Mouse (Mus musculus): ENCODE measurements at regions not wholly inside any gene's neighbourhood (a gene's known extent, or its start where the extent isn't known, plus 50 kb on each side); places are given as distances from the start of the nearest gene placed in this dataset.

DNA sequence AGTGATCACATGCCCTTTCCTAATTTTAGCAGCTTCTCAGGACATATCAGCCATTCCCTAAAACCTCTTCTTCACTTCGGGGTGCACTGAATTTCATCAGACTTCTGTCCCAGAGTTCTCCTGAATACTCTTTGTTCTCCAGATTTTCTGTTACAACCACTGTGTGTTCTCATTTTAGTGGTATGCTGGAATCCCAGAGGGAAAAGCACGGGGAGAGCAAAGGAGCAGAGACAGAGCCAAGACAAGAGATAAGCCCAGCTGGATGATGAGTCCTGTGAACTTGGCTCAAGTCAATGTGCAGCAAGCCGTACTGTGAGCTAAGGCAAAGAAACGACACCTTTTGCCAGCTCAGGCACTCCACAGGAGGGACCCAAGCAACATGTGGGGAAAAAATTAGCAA, 416.3 kb upstream of the Intu start:
- Histone ChIP-seq H3ac (ENCODE audit: control insufficient read depth, insufficient read length, low read depth) (no peak overlapping the region), H3K36me3 (ENCODE audit: control insufficient read depth, insufficient read depth) (no peaks in the 10 kb centered on the region), H3K4me3 (ENCODE audit: insufficient read depth, poor library complexity, severe bottlenecking) (no peak overlapping the region), H3K79me2 (ENCODE audit: control insufficient read depth, insufficient read depth) (no peaks in the 10 kb centered on the region), H3K79me3 (ENCODE audit: low read depth) (no peaks in the 10 kb centered on the region), H3K27me3 (ENCODE audit: control insufficient read depth, insufficient read depth, insufficient read length) (no peaks in the 10 kb centered on the region)
- TF ChIP-seq MAX (IDR thresholded peaks at IDR 0.05) (no peak), CEBPB (IDR thresholded peaks at IDR 0.05; ENCODE audit: low read depth) (no peak), FOSL1 (IDR thresholded peaks at IDR 0.05; ENCODE audit: insufficient read depth, low read length, poor library complexity, severe bottlenecking) (no peak), CTCF (IDR thresholded peaks at IDR 0.05; ENCODE audit: control insufficient read depth, insufficient read depth, insufficient read length) (no peak), USF1 (IDR thresholded peaks at IDR 0.05; ENCODE audit: low read depth) (no peak), MYOD1 (IDR thresholded peaks at IDR 0.05; ENCODE audit: control insufficient read depth, insufficient read length, low read depth) (no peak), MYOG (IDR thresholded peaks at IDR 0.05; ENCODE audit: control insufficient read depth, extremely low read depth, insufficient read length) (no peak)

DNA sequence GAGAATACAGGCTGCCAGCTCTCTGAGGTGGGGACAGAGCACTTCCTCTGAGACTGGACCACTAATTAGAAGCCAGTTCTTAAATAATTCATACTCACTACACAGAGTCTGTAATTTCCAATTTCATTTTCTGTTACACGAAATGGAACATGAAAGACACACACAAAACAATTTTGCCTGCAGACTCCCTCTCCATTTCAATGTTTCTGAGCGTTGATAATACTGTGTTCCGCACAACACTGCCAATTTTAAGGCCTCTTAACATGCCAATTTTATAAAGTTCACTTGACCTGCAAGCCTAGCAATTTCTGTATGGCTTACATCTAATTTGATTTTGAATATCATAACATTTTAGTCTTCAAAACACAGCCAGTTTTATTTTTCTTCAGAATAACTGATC, 412.5 kb upstream of the Intu start:
- H3K79me3 ChIP-seq (ENCODE audit: low read depth): no peaks in the 10 kb centered on the region
- TF ChIP-seq MAX (IDR thresholded peaks at IDR 0.05) (no peak), FOSL1 (IDR thresholded peaks at IDR 0.05; ENCODE audit: insufficient read depth, low read length, poor library complexity, severe bottlenecking) (no peak), MYOG (IDR thresholded peaks at IDR 0.05; ENCODE audit: control insufficient read depth, extremely low read depth, insufficient read length) (no peak), MYOD1 (IDR thresholded peaks at IDR 0.05; ENCODE audit: control insufficient read depth, insufficient read length, low read depth) (no peak), CTCF (IDR thresholded peaks at IDR 0.05; ENCODE audit: control insufficient read depth, insufficient read depth, insufficient read length) (no peak), CEBPB (IDR thresholded peaks at IDR 0.05; ENCODE audit: low read depth) (no peak), USF1 (IDR thresholded peaks at IDR 0.05; ENCODE audit: low read depth) (no peak)
- H3ac ChIP-seq (ENCODE audit: control insufficient read depth, insufficient read length, low read depth): no peak overlapping the region
- H3K79me2 ChIP-seq (ENCODE audit: control insufficient read depth, insufficient read depth): no peaks in the 10 kb centered on the region
- no peaks in the 10 kb centered on the region for H3K27me3 ChIP-seq (ENCODE audit: control insufficient read depth, insufficient read depth, insufficient read length)
- no peak overlapping the region for H3K4me3 ChIP-seq (ENCODE audit: insufficient read depth, poor library complexity, severe bottlenecking)
- H3K36me3 ChIP-seq (ENCODE audit: control insufficient read depth, insufficient read depth): no peaks in the 10 kb centered on the region

DNA sequence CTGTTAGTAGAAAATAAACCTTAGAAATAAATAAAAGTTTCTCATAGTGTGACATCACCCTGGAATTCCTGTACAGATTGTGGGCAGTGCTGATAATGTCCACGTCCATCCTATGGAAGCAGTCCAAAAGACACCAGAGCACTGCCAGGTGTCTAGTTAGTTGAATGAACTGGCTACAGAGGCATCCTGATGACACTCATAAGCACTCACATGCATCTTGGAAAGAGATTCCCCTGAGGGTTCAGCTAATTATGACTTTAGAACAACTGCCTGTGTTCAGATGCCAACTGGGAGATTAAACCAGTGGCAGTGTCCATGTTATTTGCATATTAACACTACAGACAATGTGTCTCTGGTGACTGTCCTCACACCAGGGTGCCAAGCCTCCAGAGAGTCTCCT, 411.6 kb upstream of the Intu start:
- no peak overlapping the region for H3K4me3 ChIP-seq (ENCODE audit: insufficient read depth, poor library complexity, severe bottlenecking)
- no peak overlapping the region for H3ac ChIP-seq (ENCODE audit: control insufficient read depth, insufficient read length, low read depth)
- no peaks in the 10 kb centered on the region for H3K79me2 ChIP-seq (ENCODE audit: control insufficient read depth, insufficient read depth)
- no peaks in the 10 kb centered on the region for H3K79me3 ChIP-seq (ENCODE audit: low read depth)
- no peaks in the 10 kb centered on the region for H3K27me3 ChIP-seq (ENCODE audit: control insufficient read depth, insufficient read depth, insufficient read length)
- H3K36me3 ChIP-seq (ENCODE audit: control insufficient read depth, insufficient read depth): no peaks in the 10 kb centered on the region
- TF ChIP-seq FOSL1 (IDR thresholded peaks at IDR 0.05; ENCODE audit: insufficient read depth, low read length, poor library complexity, severe bottlenecking) (no peak), CEBPB (IDR thresholded peaks at IDR 0.05; ENCODE audit: low read depth) (no peak), MYOD1 (IDR thresholded peaks at IDR 0.05; ENCODE audit: control insufficient read depth, insufficient read length, low read depth) (no peak), MYOG (IDR thresholded peaks at IDR 0.05; ENCODE audit: control insufficient read depth, extremely low read depth, insufficient read length) (no peak), USF1 (IDR thresholded peaks at IDR 0.05; ENCODE audit: low read depth) (no peak), CTCF (IDR thresholded peaks at IDR 0.05; ENCODE audit: control insufficient read depth, insufficient read depth, insufficient read length) (no peak), MAX (IDR thresholded peaks at IDR 0.05) (no peak)

DNA sequence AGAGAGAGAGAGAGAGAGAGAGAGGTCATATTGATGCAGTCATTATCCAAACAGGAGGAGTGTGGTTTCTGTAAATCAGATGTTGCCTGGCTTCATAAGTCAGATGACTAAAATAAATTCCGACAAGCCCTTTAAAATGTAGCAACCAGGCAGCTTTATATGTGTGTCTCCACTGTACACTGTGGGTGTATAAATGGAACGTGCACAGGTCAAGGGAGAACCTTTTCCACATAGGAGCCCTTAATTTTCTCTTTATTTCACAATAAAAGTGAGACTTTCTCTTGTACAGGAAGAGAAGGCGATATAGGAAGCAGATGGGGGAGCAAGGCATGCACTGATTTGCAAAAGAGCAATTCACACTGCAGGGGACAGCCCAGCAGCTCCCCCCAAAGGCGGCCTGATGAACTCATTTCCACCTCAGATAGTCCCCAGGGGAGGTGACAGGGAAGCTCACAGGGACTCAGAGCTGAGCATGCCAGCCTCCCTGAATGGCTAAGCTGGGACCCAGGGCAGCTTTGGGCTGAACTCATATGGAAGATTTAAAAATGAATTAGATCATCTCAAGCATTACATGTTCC, 410.7 kb upstream of the Intu start:
- Histone ChIP-seq H3K4me3 (ENCODE audit: insufficient read depth, poor library complexity, severe bottlenecking) (no peak overlapping the region), H3K36me3 (ENCODE audit: control insufficient read depth, insufficient read depth) (no peaks in the 10 kb centered on the region), H3ac (ENCODE audit: control insufficient read depth, insufficient read length, low read depth) (no peak overlapping the region), H3K27me3 (ENCODE audit: control insufficient read depth, insufficient read depth, insufficient read length) (no peaks in the 10 kb centered on the region), H3K79me3 (ENCODE audit: low read depth) (no peaks in the 10 kb centered on the region), H3K79me2 (ENCODE audit: control insufficient read depth, insufficient read depth) (no peaks in the 10 kb centered on the region)
- TF ChIP-seq MAX (IDR thresholded peaks at IDR 0.05) (no peak), MYOG (IDR thresholded peaks at IDR 0.05; ENCODE audit: control insufficient read depth, extremely low read depth, insufficient read length) (no peak), CTCF (IDR thresholded peaks at IDR 0.05; ENCODE audit: control insufficient read depth, insufficient read depth, insufficient read length) (no peak), FOSL1 (IDR thresholded peaks at IDR 0.05; ENCODE audit: insufficient read depth, low read length, poor library complexity, severe bottlenecking) (no peak), CEBPB (IDR thresholded peaks at IDR 0.05; ENCODE audit: low read depth) (no peak), MYOD1 (IDR thresholded peaks at IDR 0.05; ENCODE audit: control insufficient read depth, insufficient read length, low read depth) (no peak), USF1 (IDR thresholded peaks at IDR 0.05; ENCODE audit: low read depth) (no peak)

DNA sequence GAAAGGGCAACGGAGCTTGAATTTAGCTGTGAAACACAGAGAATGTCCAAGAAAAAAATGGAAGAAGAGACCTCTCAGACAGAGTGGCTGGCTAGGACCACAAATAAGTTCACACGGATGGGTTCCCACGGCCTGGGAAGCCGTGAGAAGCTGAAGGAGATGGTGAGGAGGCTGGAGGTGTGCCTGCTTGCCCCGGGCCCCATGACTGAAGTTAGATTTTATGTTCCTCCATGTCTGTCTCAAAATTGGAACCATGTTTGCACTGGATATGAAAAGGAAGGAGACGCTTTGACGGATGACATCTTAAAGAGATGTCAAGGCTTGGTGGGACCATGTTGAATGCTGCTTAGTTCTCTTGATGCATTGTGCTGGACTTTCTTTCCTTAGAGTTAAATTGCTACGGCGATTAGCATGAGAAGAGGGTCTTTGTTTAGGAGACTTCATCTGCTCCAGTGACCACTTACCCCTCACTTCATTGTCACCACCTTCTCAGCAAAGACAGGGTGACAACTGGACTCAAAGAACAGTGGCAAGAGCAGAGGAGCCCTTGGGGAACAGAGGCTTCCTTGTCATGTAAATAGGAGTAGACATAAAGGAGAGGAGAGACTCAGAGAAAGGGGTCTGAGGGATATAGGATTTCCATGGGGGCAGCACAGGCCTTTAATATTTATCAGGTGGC, 407.4 kb upstream of the Intu start:
- no peaks in the 10 kb centered on the region for H3K27me3 ChIP-seq (ENCODE audit: control insufficient read depth, insufficient read depth, insufficient read length)
- no peaks in the 10 kb centered on the region for H3K79me2 ChIP-seq (ENCODE audit: control insufficient read depth, insufficient read depth)
- H3K4me3 ChIP-seq (ENCODE audit: insufficient read depth, poor library complexity, severe bottlenecking): no peak overlapping the region
- TF ChIP-seq MYOG (IDR thresholded peaks at IDR 0.05; ENCODE audit: control insufficient read depth, extremely low read depth, insufficient read length) (no peak), MYOD1 (IDR thresholded peaks at IDR 0.05; ENCODE audit: control insufficient read depth, insufficient read length, low read depth) (no peak), CTCF (IDR thresholded peaks at IDR 0.05; ENCODE audit: control insufficient read depth, insufficient read depth, insufficient read length) (no peak), USF1 (IDR thresholded peaks at IDR 0.05; ENCODE audit: low read depth) (no peak), FOSL1 (IDR thresholded peaks at IDR 0.05; ENCODE audit: insufficient read depth, low read length, poor library complexity, severe bottlenecking) (no peak), CEBPB (IDR thresholded peaks at IDR 0.05; ENCODE audit: low read depth) (no peak), MAX (IDR thresholded peaks at IDR 0.05) (no peak)
- no peaks in the 10 kb centered on the region for H3K79me3 ChIP-seq (ENCODE audit: low read depth)
- H3K36me3 ChIP-seq (ENCODE audit: control insufficient read depth, insufficient read depth): no peaks in the 10 kb centered on the region
- no peak overlapping the region for H3ac ChIP-seq (ENCODE audit: control insufficient read depth, insufficient read length, low read depth)

Measured in C2C12 (cell line).